Mouse (Mus musculus): ENCODE results near the gene Tbpl1. TPM values are rescaled to one million over a fixed set of nuclear protein-coding genes. Genes with fewer than 3 reads are reported as not detected.

Gene Tbpl1
- polyA plus RNA-seq, 1 experiment from 2014 or later = 44.2 TPM

DNA sequence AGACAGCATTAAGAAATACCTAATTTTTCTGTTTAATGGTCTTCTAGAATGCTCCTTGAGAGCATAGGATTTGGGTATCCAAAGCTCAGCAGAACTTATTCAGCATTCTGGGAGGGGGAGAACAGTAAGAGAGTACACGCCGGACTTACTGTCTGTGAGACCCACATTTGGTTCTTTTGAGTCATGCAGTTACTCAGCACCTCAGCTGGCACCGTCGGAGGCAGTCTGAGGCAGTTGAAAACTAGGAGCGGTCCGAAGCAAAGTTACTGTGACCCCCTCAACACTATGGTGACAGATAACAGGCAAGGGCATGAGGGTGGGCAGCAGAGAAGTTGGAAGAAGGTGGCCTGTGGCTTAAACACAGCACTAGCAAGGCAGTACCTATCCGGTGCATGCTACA lies 34.9 kb downstream of the Tbpl1 start:
- H3K4me2 ChIP-seq (ENCODE audit: low read length) = no peak overlapping the region
- H3K4me1 ChIP-seq (ENCODE audit: control insufficient read depth in 2 of 2, insufficient read depth in 2 of 2, low read length in 2 of 2) = peaks cover 16 to 17% of the 10 kb centered on the region in 2 experiments
- H3K27ac ChIP-seq (replicated peaks in 1 of 2; ENCODE audit: control insufficient read depth in 1 of 2, insufficient read depth in 1 of 2, low read depth in 2 of 2, low read length in 2 of 2) = no peak overlapping the region
- H3K4me3 ChIP-seq (ENCODE audit: control insufficient read depth in 1 of 2, insufficient read depth in 1 of 2, low read depth in 1 of 2, low read length in 2 of 2) = no peak overlapping the region
- no peaks in the 10 kb centered on the region for H3K9me3 ChIP-seq (ENCODE audit: control insufficient read depth, low read length)
- no peak for ATAC-seq (ENCODE audit: insufficient number of reproducible peaks, insufficient read depth, low FRiP score, low read depth)
- 49% methylated on average over 7 of the region's 7 CpGs for WGBS
- no peak overlapping the region for H3K9ac ChIP-seq (ENCODE audit: low read length)
- peaks cover 6% of the 10 kb centered on the region; the same call in 1 of the 2 replicates for H3K36me3 ChIP-seq (ENCODE audit: control insufficient read depth, insufficient read depth, low read length)
- H3K27me3 ChIP-seq (ENCODE audit: control insufficient read depth, insufficient read depth, low read length) = no peaks in the 10 kb centered on the region

DNA sequence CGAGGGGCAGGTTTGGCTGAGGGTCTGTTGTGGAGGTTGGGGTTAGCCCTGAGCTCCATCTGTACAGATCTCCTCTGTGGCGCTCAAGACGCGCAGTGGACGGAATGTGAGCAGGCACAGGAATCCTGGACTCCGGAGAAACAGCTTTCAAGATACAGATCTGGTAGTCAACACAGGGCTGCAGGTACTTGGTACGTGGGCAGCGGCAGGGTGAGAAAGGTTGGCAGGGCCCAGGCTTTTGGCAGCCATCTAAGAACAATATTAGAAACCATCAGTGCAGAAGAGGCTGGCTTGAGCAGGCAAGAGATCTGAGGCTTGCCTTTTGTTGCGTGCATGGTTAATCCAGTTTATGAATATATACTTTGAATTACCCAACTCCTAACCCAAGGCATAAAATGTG lies 35.5 kb downstream of the Tbpl1 start:
- H3K4me1 ChIP-seq (ENCODE audit: control insufficient read depth in 2 of 2, insufficient read depth in 2 of 2, low read length in 2 of 2) = peaks cover 16 to 17% of the 10 kb centered on the region in 2 experiments
- ATAC-seq (ENCODE audit: insufficient number of reproducible peaks, insufficient read depth, low FRiP score, low read depth) = no peak

DNA sequence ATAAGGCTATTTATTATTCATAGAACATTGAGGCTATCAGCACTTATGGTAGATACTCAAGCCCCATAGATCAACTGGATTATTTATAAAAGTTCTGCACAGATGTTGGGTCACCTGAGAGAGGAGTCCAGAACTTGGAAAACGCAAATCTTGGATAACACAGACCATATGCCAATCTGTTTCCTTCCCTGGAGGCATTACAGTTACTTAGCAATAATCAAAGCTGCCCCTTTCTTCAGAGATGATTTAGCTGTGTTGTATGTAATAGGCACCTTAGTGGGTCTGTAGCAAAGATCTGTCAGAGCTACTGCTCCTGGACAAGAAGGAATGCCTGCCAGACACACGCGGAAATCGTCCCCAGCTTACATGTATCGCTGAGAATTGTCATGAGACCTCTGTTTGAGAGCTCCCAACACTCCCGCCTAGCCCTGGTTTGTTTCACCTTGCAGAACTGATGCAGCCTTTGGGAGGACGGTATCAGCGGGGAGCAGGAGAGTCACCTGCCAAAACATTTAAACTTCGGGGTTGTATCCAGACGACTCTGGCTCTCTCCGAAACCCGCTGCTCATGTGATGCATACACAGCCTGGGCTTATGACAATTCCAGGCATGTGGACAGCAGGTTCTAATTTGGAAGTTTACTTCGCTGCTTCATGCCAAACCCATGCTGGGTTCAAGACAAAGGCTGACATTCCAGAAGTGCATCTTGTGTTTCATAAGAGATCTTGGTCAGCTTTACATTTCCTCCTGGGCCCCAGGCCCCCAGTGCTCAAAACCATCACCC lies 55.7 kb downstream of the Tbpl1 start:
- WGBS = 60% methylated on average over 13 of the region's 13 CpGs
- no peak for ATAC-seq (ENCODE audit: insufficient number of reproducible peaks, insufficient read depth, low FRiP score, low read depth)
- no peaks in the 10 kb centered on the region for H3K36me3 ChIP-seq (ENCODE audit: control insufficient read depth, insufficient read depth, low read length)
- H3K9me3 ChIP-seq (ENCODE audit: control insufficient read depth, low read length) = 0 out of 2 replicates have a peak, but pooled peaks cover 2% of the 10 kb centered on the region
- H3K4me2 ChIP-seq (ENCODE audit: low read length) = no peak overlapping the region
- H3K4me1 ChIP-seq (ENCODE audit: control insufficient read depth in 2 of 2, insufficient read depth in 2 of 2, low read length in 2 of 2) = no peaks in the 10 kb centered on the region; a peak in 1 of 4 replicates
- no peak overlapping the region for H3K4me3 ChIP-seq (ENCODE audit: control insufficient read depth in 1 of 2, insufficient read depth in 1 of 2, low read depth in 1 of 2, low read length in 2 of 2)
- H3K9ac ChIP-seq (ENCODE audit: low read length) = no peak overlapping the region
- H3K27ac ChIP-seq (replicated peaks in 1 of 2; ENCODE audit: control insufficient read depth in 1 of 2, insufficient read depth in 1 of 2, low read depth in 2 of 2, low read length in 2 of 2) = no peak overlapping the region
- H3K27me3 ChIP-seq (ENCODE audit: control insufficient read depth, insufficient read depth, low read length) = no peaks in the 10 kb centered on the region

More for the DNA sequence above, 35.5 kb downstream of the Tbpl1 start:
- H3K9me3 ChIP-seq (ENCODE audit: control insufficient read depth, low read length) = no peaks in the 10 kb centered on the region
- H3K4me2 ChIP-seq (ENCODE audit: low read length) = no peak overlapping the region
- H3K27ac ChIP-seq (replicated peaks in 1 of 2; ENCODE audit: control insufficient read depth in 1 of 2, insufficient read depth in 1 of 2, low read depth in 2 of 2, low read length in 2 of 2) = no peak overlapping the region
- H3K4me3 ChIP-seq (ENCODE audit: control insufficient read depth in 1 of 2, insufficient read depth in 1 of 2, low read depth in 1 of 2, low read length in 2 of 2) = no peak overlapping the region
- 86% methylated on average over 9 of the region's 9 CpGs for WGBS
- H3K27me3 ChIP-seq (ENCODE audit: control insufficient read depth, insufficient read depth, low read length) = no peaks in the 10 kb centered on the region
- peaks cover 6% of the 10 kb centered on the region; the same call in 1 of the 2 replicates for H3K36me3 ChIP-seq (ENCODE audit: control insufficient read depth, insufficient read depth, low read length)
- H3K9ac ChIP-seq (ENCODE audit: low read length) = no peak overlapping the region

DNA sequence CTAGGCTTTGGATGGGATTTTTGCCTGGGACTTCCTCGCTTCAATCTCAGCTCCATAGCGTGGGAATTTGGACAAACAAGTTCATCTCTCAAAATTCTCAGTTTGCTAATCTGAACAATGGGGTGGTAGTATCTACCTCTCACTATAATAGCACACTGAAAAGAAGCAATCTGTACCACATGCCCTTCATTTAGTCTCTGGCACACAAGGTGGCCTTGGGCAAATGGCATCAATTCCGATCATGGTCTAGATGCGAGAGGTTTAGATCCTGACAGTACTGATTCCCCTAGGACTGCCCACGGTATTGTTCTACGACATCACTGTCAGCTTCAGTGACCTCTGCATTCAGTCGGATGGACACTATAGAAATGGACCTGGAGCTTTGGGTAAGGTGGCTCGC lies 57.6 kb downstream of the Tbpl1 start:
- Histone ChIP-seq H3K9me3 (ENCODE audit: control insufficient read depth, low read length) (0 out of 2 replicates have a peak, but pooled peaks cover 2% of the 10 kb centered on the region), H3K27me3 (ENCODE audit: control insufficient read depth, insufficient read depth, low read length) (no peaks in the 10 kb centered on the region), H3K4me2 (ENCODE audit: low read length) (no peak overlapping the region), H3K36me3 (ENCODE audit: control insufficient read depth, insufficient read depth, low read length) (no peaks in the 10 kb centered on the region), H3K9ac (ENCODE audit: low read length) (no peak overlapping the region), H3K27ac (replicated peaks in 1 of 2; ENCODE audit: control insufficient read depth in 1 of 2, insufficient read depth in 1 of 2, low read depth in 2 of 2, low read length in 2 of 2) (no peak overlapping the region), H3K4me3 (ENCODE audit: control insufficient read depth in 1 of 2, insufficient read depth in 1 of 2, low read depth in 1 of 2, low read length in 2 of 2) (no peak overlapping the region), H3K4me1 (ENCODE audit: control insufficient read depth in 2 of 2, insufficient read depth in 2 of 2, low read length in 2 of 2) (no peaks in the 10 kb centered on the region; a peak in 1 of 4 replicates)
- 92% methylated on average over 8 of the region's 8 CpGs for WGBS
- no peak for ATAC-seq (ENCODE audit: insufficient number of reproducible peaks, insufficient read depth, low FRiP score, low read depth)

DNA sequence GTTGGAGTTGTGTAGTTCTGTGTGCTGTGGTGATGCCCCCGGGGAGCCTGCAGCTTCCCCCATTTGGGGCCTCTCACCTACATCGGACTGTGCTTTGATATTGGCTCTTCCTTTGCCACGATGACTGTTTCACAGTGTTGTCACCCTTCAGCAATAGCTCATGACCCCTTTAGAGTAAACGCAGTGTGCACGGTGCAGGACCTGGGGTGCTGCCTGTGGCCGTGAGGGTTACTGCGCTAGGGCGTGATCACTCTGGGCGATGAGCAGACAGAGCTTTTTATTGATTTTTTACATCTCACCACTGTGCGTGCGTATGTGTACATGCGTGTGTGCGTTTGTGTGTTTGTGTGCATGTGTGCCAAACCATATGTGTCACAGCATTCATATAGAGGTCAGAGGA lies 63.2 kb downstream of the Tbpl1 start:
- Histone ChIP-seq H3K27ac (replicated peaks in 1 of 2; ENCODE audit: control insufficient read depth in 1 of 2, insufficient read depth in 1 of 2, low read depth in 2 of 2, low read length in 2 of 2) (no peak overlapping the region), H3K4me1 (ENCODE audit: control insufficient read depth in 2 of 2, insufficient read depth in 2 of 2, low read length in 2 of 2) (no peaks in the 10 kb centered on the region), H3K27me3 (ENCODE audit: control insufficient read depth, insufficient read depth, low read length) (no peaks in the 10 kb centered on the region), H3K4me2 (ENCODE audit: low read length) (no peak overlapping the region), H3K9me3 (ENCODE audit: control insufficient read depth, low read length) (no peaks in the 10 kb centered on the region), H3K36me3 (ENCODE audit: control insufficient read depth, insufficient read depth, low read length) (no peaks in the 10 kb centered on the region), H3K9ac (ENCODE audit: low read length) (no peak overlapping the region), H3K4me3 (ENCODE audit: control insufficient read depth in 1 of 2, insufficient read depth in 1 of 2, low read depth in 1 of 2, low read length in 2 of 2) (no peak overlapping the region)
- 89% methylated on average over 13 of the region's 13 CpGs for WGBS
- ATAC-seq (ENCODE audit: insufficient number of reproducible peaks, insufficient read depth, low FRiP score, low read depth) = no peak

DNA sequence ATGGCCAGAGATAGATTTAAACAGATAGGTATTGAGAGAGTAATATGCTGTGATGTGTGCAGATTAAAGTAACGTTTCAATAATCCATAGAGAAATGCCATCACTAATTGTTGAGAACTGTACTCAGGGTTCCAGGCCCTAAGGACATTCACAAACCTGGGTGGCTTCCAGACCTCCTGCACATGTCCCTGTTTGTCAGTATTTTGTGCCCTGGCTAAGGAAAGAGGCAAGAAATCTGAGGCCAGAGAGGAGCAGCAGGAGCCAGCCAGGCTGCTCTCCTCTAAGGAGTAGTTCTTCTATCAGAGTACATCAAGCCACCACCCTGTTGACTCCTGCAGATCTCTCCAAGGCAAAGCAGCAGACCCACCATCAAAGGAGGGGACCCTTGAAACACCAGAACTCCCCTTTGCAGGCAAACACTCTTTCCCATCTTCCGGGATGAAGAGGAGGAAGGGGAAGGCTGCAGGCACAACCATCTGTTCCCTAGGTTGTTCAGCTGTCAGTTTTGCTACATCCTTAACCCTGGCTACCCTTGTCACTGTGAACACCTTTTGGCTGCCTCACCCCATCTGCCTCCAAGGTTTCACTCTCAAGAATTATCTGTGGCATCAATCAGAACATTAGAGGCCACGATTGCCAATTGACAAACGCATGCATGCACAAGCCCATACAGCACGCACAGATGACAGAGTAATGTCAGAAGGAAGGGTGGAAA lies 71.3 kb downstream of the Tbpl1 start:
- Histone ChIP-seq H3K27ac (replicated peaks in 1 of 2; ENCODE audit: control insufficient read depth in 1 of 2, insufficient read depth in 1 of 2, low read depth in 2 of 2, low read length in 2 of 2) (no peak overlapping the region), H3K4me3 (ENCODE audit: control insufficient read depth in 1 of 2, insufficient read depth in 1 of 2, low read depth in 1 of 2, low read length in 2 of 2) (no peak overlapping the region), H3K9ac (ENCODE audit: low read length) (no peak overlapping the region), H3K36me3 (ENCODE audit: control insufficient read depth, insufficient read depth, low read length) (no peaks in the 10 kb centered on the region), H3K27me3 (ENCODE audit: control insufficient read depth, insufficient read depth, low read length) (no peaks in the 10 kb centered on the region), H3K9me3 (ENCODE audit: control insufficient read depth, low read length) (no peaks in the 10 kb centered on the region), H3K4me1 (ENCODE audit: control insufficient read depth in 2 of 2, insufficient read depth in 2 of 2, low read length in 2 of 2) (peaks cover 5 to 6% of the 10 kb centered on the region in 2 experiments; a peak in 3 of 4 replicates), H3K4me2 (ENCODE audit: low read length) (no peak overlapping the region)
- 91% methylated on average over 5 of the region's 5 CpGs for WGBS
- no peak for ATAC-seq (ENCODE audit: insufficient number of reproducible peaks, insufficient read depth, low FRiP score, low read depth)

DNA sequence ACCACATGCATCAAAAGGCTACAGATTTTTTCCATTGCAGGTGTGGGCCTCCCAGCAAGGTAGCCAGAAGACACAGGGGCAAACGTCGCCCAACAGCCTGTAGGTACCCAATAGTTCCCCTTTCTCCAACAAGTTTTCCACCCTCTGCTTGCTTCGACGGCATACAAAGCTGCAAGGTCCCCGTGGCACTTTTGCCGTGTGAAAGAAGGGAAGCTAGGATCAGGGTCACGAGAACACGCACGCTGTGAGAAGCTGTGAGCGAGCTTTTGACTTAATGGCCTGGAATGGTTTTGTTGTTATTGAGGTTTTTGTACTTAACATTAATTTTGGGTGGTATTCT lies 72.4 kb downstream of the Tbpl1 start:
- no peak overlapping the region for H3K4me2 ChIP-seq (ENCODE audit: low read length)
- peaks cover 5 to 6% of the 10 kb centered on the region in 2 experiments; a peak in 3 of 4 replicates for H3K4me1 ChIP-seq (ENCODE audit: control insufficient read depth in 2 of 2, insufficient read depth in 2 of 2, low read length in 2 of 2)
- H3K4me3 ChIP-seq (ENCODE audit: control insufficient read depth in 1 of 2, insufficient read depth in 1 of 2, low read depth in 1 of 2, low read length in 2 of 2) = no peak overlapping the region
- H3K27me3 ChIP-seq (ENCODE audit: control insufficient read depth, insufficient read depth, low read length) = no peaks in the 10 kb centered on the region
- H3K9me3 ChIP-seq (ENCODE audit: control insufficient read depth, low read length) = no peaks in the 10 kb centered on the region
- no peak overlapping the region for H3K27ac ChIP-seq (replicated peaks in 1 of 2; ENCODE audit: control insufficient read depth in 1 of 2, insufficient read depth in 1 of 2, low read depth in 2 of 2, low read length in 2 of 2)
- H3K9ac ChIP-seq (ENCODE audit: low read length) = no peak overlapping the region
- 92% methylated on average over 10 of the region's 10 CpGs for WGBS
- ATAC-seq (ENCODE audit: insufficient number of reproducible peaks, insufficient read depth, low FRiP score, low read depth) = no peak
- no peaks in the 10 kb centered on the region for H3K36me3 ChIP-seq (ENCODE audit: control insufficient read depth, insufficient read depth, low read length)

Data from heart, embryonic 14.5 days (tissue).